Mouse (Mus musculus) testis, adult 2 months (tissue): ENCODE data around the gene Oxct2a.

Experiments used
- CTCF ChIP-seq: fragments of 200-500 bp; IDR thresholded peaks from 2 replicates; pipeline ENCODE4 v1.5.1; 2012; ENCODE audit warnings: low read depth, mild to moderate bottlenecking, inconsistent platforms, low read length, moderate library complexity; ENCODE audit not compliant: control insufficient read depth, insufficient read depth, insufficient replicate concordance
- POLR2A ChIP-seq: fragments of 200-500 bp; IDR thresholded peaks from 2 replicates; pipeline ENCODE4 v1.6.1; 2012; ENCODE audit warnings: low read depth, mild to moderate bottlenecking, inconsistent platforms, low read length, moderate library complexity; ENCODE audit not compliant: control insufficient read depth

DNA sequence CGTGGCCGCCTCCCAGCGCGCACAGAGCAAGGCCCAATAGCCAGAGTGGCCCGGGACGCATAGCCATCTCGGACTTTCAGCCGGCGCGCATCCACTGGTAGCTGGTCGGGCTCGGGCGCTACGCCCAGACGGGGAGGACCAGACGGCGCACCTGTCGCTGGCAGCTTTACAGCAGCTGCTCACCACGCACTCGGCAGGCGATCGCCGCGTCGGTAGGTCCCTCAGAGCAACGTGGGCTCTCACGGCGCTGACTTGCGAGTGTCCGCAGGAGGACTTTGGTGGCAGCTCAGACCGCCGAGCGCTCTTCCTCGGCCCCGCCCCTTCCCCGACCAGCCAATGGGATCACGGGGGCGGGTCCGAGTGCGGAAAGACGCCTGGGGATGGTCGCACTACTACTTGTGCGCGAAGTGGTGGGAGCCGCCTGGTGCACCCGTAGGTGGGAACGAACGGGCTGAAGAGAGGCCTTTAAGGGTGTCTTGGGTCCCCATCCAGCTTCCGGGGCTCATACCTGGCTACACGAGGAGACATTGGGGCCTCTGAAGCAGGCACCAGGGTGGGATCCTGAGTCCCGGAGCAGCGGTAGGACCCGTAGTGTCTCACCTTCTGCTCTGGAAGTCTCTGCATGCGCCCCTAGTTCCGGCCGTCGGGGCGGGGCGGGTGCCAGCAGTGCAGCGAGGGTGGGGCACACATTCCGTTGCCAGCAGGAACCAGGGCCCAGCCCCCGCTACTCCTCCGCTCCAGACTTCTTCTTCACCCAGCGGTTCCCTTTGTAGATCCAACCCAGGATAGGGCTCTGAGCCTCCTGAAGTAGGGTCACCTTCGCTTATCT is 19.4 kb upstream of the Oxct2a start, which contains the start of gene Bmp8a:
- TF ChIP-seq CTCF (no peak), POLR2A (no peak)
